Mouse (Mus musculus): ENCODE data around the gene Gm13889. TPM values are rescaled to one million over a fixed set of nuclear protein-coding genes. Genes with fewer than 3 reads are reported as not detected.
A peak's percentile ranks its signal among the peaks of the same experiment; 100 is the strongest.

Gene Gm13889
- polyA plus RNA-seq, 1 experiment from 2014 or later = 23.4 TPM

DNA sequence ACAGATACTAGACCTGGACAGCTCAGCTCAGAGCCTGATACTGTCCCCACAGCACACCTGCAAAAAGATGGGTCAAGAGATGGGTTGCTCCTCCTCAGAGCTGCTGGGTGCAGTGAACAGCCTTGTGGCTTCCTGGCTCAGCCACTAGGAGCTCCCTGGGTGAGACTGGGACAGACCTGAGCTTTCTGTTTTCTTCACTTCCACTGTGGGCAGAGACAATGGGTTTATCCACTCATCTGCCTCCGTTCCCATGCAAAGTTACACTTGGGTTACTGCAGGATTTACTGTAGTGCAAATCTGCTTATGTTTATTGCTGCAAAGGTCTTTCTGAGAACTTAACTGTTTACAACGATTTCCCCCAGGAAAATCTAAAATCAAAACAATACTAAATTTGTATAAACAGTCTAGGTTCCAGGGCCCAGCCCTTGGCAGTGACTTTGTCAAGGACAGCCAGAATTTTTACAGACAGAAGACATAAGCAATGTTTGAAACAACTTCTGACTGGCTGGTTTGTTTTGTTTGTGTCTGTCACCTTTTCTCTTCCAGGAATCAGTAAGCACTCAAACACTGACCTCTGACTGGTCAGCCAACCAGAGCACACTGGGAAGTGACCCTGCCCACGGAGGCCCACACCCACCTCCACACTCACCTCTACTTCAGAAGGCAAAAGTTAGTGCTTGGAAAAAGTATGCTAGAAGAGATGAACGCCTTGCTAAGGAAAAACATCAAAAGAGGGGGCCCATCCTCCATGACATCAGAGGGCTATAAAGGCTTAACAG is 25.6 kb upstream of the Gm13889 start:
- Histone ChIP-seq H3K36me3 (ENCODE audit: control insufficient read depth, insufficient read depth, low read length) (peaks cover 3% of the 10 kb centered on the region), H3K9me3 (ENCODE audit: control insufficient read depth, low read length) (no peaks in the 10 kb centered on the region), H3K4me2 (ENCODE audit: low read depth, low read length) (no peak overlapping the region), H3K27me3 (ENCODE audit: control insufficient read depth, insufficient read depth, low read depth, low read length) (no peaks in the 10 kb centered on the region), H3K4me1 (replicated peaks; ENCODE audit: control insufficient read depth, insufficient read depth, low read length) (peaks cover 18% of the 10 kb centered on the region), H3K9ac (ENCODE audit: low read length) (no peak overlapping the region), H3K4me3 (ENCODE audit: low read length) (no peak overlapping the region), H3K27ac (ENCODE audit: low read length) (peak overlapping the region; percentile 82)
- peak; percentile 78 for ATAC-seq (ENCODE audit: low read depth)
- 34% methylated on average over 4 of the region's 4 CpGs for WGBS

- 72% methylated on average over 7 of the region's 7 CpGs for WGBS
- Histone ChIP-seq H3K4me3 (ENCODE audit: low read length) (no peak overlapping the region), H3K9ac (ENCODE audit: low read length) (no peak overlapping the region), H3K27ac (ENCODE audit: low read length) (peak overlapping the region; percentile 32), H3K27me3 (ENCODE audit: control insufficient read depth, insufficient read depth, low read depth, low read length) (no peaks in the 10 kb centered on the region), H3K36me3 (ENCODE audit: control insufficient read depth, insufficient read depth, low read length) (no peaks in the 10 kb centered on the region), H3K4me1 (replicated peaks; ENCODE audit: control insufficient read depth, insufficient read depth, low read length) (peaks cover 29% of the 10 kb centered on the region), H3K4me2 (ENCODE audit: low read depth, low read length) (no peak overlapping the region), H3K9me3 (ENCODE audit: control insufficient read depth, low read length) (no peaks in the 10 kb centered on the region)
- no peak for ATAC-seq (ENCODE audit: low read depth)
These were observed 22.5 kb upstream of the Gm13889 start for GRCm38 (mm10) chr2:93979249-93980120.

GRCm38 (mm10) chr2:93976436-93977252 is 19.6 kb upstream of the Gm13889 start:
- H3K9ac ChIP-seq (ENCODE audit: low read length) = peak overlapping the region; percentile 71

GRCm38 (mm10) chr2:93975526-93976435 is 18.8 kb upstream of the Gm13889 start:
- H3K27ac ChIP-seq (ENCODE audit: low read length) = peak overlapping the region; percentile 61
- no peaks in the 10 kb centered on the region for H3K27me3 ChIP-seq (ENCODE audit: control insufficient read depth, insufficient read depth, low read depth, low read length)
- peak overlapping the region; percentile 48 for H3K4me3 ChIP-seq (ENCODE audit: low read length)
- peak overlapping the region; percentile 71 for H3K9ac ChIP-seq (ENCODE audit: low read length)
- ATAC-seq (ENCODE audit: low read depth) = peak; percentile 6; the same call in 1 of the 2 replicates
- no peaks in the 10 kb centered on the region for H3K36me3 ChIP-seq (ENCODE audit: control insufficient read depth, insufficient read depth, low read length)
- H3K4me2 ChIP-seq (ENCODE audit: low read depth, low read length) = peak overlapping the region; percentile 91
- WGBS = 23% methylated on average over 21 of the region's 21 CpGs
- peaks cover 17% of the 10 kb centered on the region for H3K4me1 ChIP-seq (replicated peaks; ENCODE audit: control insufficient read depth, insufficient read depth, low read length)
- H3K9me3 ChIP-seq (ENCODE audit: control insufficient read depth, low read length) = no peaks in the 10 kb centered on the region

More at GRCm38 (mm10) chr2:93976436-93977252, 19.6 kb upstream of the Gm13889 start:
- Histone ChIP-seq H3K4me2 (ENCODE audit: low read depth, low read length) (peak overlapping the region; percentile 91), H3K36me3 (ENCODE audit: control insufficient read depth, insufficient read depth, low read length) (no peaks in the 10 kb centered on the region), H3K27me3 (ENCODE audit: control insufficient read depth, insufficient read depth, low read depth, low read length) (no peaks in the 10 kb centered on the region), H3K9me3 (ENCODE audit: control insufficient read depth, low read length) (no peaks in the 10 kb centered on the region), H3K4me1 (replicated peaks; ENCODE audit: control insufficient read depth, insufficient read depth, low read length) (peaks cover 17% of the 10 kb centered on the region), H3K4me3 (ENCODE audit: low read length) (peak overlapping the region; percentile 48), H3K27ac (ENCODE audit: low read length) (peak overlapping the region; percentile 61)
- WGBS = 2% methylated on average over 37 of the region's 37 CpGs
- peak; percentile 80 for ATAC-seq (ENCODE audit: low read depth)

DNA sequence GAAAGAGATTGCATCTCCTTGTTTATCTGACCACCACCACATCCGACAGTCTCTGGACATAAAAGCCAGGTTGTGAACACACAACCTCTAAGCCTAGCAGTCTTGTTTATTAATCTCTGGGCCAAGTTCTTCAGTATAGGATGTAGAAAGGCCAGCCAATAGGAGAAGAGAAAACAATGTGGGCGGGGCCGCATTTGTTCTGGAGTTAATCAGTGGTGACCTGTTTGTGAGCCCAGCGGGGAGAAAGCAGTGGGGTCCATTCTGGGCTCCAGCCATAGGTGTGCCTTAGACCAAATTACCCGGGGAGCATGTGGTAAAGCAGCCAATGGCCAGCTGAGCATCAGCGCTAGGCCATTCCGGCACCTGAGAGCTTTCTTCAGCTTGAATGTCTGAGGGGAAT is 18.0 kb upstream of the Gm13889 start:
- Histone ChIP-seq H3K9ac (ENCODE audit: low read length) (no peak overlapping the region), H3K36me3 (ENCODE audit: control insufficient read depth, insufficient read depth, low read length) (no peaks in the 10 kb centered on the region), H3K4me1 (replicated peaks; ENCODE audit: control insufficient read depth, insufficient read depth, low read length) (peaks cover 17% of the 10 kb centered on the region), H3K27ac (ENCODE audit: low read length) (no peak overlapping the region), H3K4me3 (ENCODE audit: low read length) (no peak overlapping the region), H3K27me3 (ENCODE audit: control insufficient read depth, insufficient read depth, low read depth, low read length) (no peaks in the 10 kb centered on the region), H3K4me2 (ENCODE audit: low read depth, low read length) (no peak overlapping the region), H3K9me3 (ENCODE audit: control insufficient read depth, low read length) (no peaks in the 10 kb centered on the region)
- WGBS = 52% methylated on average over 7 of the region's 7 CpGs
- ATAC-seq (ENCODE audit: low read depth) = no peak

DNA sequence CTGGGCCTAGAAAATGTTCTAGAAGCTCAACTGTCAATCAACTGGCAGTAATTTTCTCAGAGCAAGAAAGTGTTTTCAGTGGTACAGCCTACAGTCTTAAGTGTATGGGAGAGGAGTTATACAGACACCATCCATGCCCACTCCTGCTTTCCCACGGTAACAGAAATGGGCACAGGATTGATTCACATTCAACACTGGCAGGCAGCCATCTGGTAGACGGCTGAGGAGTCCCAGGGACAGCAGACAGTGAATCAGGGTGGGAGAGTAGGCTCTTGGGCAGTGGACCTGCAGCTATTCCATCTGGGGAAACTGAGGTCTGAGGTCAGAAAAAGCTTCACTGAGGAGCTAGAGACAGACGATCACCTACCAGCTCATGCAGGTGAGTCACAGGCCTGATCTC is 14.6 kb upstream of the Gm13889 start:
- WGBS = 61% methylated on average over 3 of the region's 3 CpGs
- H3K4me3 ChIP-seq (ENCODE audit: low read length) = no peak overlapping the region
- H3K9me3 ChIP-seq (ENCODE audit: control insufficient read depth, low read length) = no peaks in the 10 kb centered on the region
- no peaks in the 10 kb centered on the region for H3K27me3 ChIP-seq (ENCODE audit: control insufficient read depth, insufficient read depth, low read depth, low read length)
- ATAC-seq (ENCODE audit: low read depth) = no peak
- H3K36me3 ChIP-seq (ENCODE audit: control insufficient read depth, insufficient read depth, low read length) = no peaks in the 10 kb centered on the region
- H3K4me1 ChIP-seq (replicated peaks; ENCODE audit: control insufficient read depth, insufficient read depth, low read length) = peaks cover 8% of the 10 kb centered on the region
- no peak overlapping the region for H3K9ac ChIP-seq (ENCODE audit: low read length)
- no peak overlapping the region for H3K4me2 ChIP-seq (ENCODE audit: low read depth, low read length)
- no peak overlapping the region for H3K27ac ChIP-seq (ENCODE audit: low read length)

DNA sequence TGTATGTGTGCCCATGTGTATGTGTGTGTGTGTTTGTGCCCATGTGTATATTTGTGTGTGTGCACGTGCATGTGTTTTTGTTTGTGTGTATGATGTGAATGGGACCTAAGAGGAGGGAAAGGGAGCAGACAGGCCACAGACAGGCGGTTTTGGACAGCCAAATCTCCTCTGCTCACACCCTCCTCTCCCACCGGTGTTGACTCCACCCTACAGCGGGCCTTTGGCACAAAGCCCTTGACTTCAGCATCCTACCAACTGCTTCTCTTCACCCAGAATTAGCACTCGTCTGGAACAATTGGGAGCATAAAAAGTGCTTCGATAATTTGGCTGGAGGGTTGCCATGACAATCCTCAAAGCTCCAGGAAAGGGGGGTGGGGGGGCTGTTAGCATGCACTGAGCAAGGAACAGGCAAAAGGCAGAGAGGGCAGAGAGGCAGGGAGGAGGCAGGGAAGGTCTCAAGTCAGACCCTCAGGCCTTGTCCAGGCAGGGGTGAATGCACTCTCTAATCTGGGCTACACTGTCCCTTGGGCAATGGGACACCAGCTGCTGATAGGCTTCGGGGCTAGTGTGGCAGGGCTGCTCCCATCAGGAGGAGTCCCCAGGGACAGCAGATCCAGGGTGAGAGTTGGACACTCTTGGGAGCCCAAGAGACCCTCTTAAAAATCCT is 7.6 kb upstream of the Gm13889 start:
- H3K27me3 ChIP-seq (ENCODE audit: control insufficient read depth, insufficient read depth, low read depth, low read length) = no peaks in the 10 kb centered on the region
- H3K9ac ChIP-seq (ENCODE audit: low read length) = no peak overlapping the region
- H3K9me3 ChIP-seq (ENCODE audit: control insufficient read depth, low read length) = no peaks in the 10 kb centered on the region
- WGBS = 52% methylated on average over 7 of the region's 7 CpGs
- H3K4me3 ChIP-seq (ENCODE audit: low read length) = no peak overlapping the region
- H3K27ac ChIP-seq (ENCODE audit: low read length) = no peak overlapping the region
- H3K4me1 ChIP-seq (replicated peaks; ENCODE audit: control insufficient read depth, insufficient read depth, low read length) = no peaks in the 10 kb centered on the region
- no peak overlapping the region for H3K4me2 ChIP-seq (ENCODE audit: low read depth, low read length)
- no peaks in the 10 kb centered on the region for H3K36me3 ChIP-seq (ENCODE audit: control insufficient read depth, insufficient read depth, low read length)
- ATAC-seq (ENCODE audit: low read depth) = peak; percentile 26

GRCm38 (mm10) chr2:93963802-93964201 is 6.8 kb upstream of the Gm13889 start:
- H3K27ac ChIP-seq (ENCODE audit: low read length) = no peak overlapping the region
- no peak overlapping the region for H3K4me3 ChIP-seq (ENCODE audit: low read length)
- no peak overlapping the region for H3K9ac ChIP-seq (ENCODE audit: low read length)
- ATAC-seq (ENCODE audit: low read depth) = no peak
- H3K4me2 ChIP-seq (ENCODE audit: low read depth, low read length) = no peak overlapping the region
- no peaks in the 10 kb centered on the region for H3K36me3 ChIP-seq (ENCODE audit: control insufficient read depth, insufficient read depth, low read length)
- 92% methylated on average over 1 of the region's 1 CpGs for WGBS
- H3K4me1 ChIP-seq (replicated peaks; ENCODE audit: control insufficient read depth, insufficient read depth, low read length) = no peaks in the 10 kb centered on the region
- H3K9me3 ChIP-seq (ENCODE audit: control insufficient read depth, low read length) = no peaks in the 10 kb centered on the region
- H3K27me3 ChIP-seq (ENCODE audit: control insufficient read depth, insufficient read depth, low read depth, low read length) = no peaks in the 10 kb centered on the region

Measured in lung, embryonic 16.5 days (tissue).